9 mouse cellular contexts compared by ENCODE assay signal in the genomic region with DNA sequence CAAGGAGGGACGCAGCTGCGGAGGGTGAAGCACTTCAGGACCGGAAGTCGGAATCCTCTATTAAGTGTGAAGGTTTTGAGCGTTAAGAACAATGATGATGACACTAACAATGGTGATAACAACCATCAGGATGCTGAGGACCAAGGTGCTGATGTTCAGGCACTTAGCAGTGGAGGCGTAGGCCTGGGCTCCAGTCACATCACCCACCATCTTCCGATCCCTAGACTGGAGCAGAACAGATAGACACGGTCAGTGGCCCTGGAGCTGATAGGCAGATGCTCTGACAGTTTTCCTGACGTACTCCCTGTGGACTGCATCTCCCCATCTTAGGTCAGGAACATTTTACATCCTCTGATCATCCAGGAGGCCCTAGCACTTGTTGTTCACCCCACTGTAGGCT. TPM values are rescaled to one million over a fixed set of nuclear protein-coding genes. Genes with fewer than 3 reads are reported as not detected.
DNase-seq lines count a peak whose midpoint lies in the region; ATAC-seq and TF ChIP-seq lines count a peak whose summit lies in the region.
"Had no signal": no experiment of that assay in that cellular context is flagged by ENCODE, and none has a peak within 500 bp of the region (broad histone marks: within the 10 kb centered on the region; RNA-seq: fewer than 3 reads in every experiment).

No protein-coding gene starts in this region.

- WGBS in heart, adult 2 months, result 34% methylated on average over 9 of the region's 9 CpGs
- WGBS in spleen, adult 2 months, result 46% methylated on average over 9 of the region's 9 CpGs
- WGBS in limb, embryonic 10.5 days, result 87% methylated on average over 9 of the region's 9 CpGs
- 76% methylated on average over 9 of the region's 9 CpGs for WGBS in stomach, embryonic 16.5 days
- WGBS in midbrain, embryonic 15.5 days, result 89% methylated on average over 9 of the region's 9 CpGs

- intact Hi-C loops in heart, adult 2 months (cut with DNase I), result loop anchor here (1.0 to 5.0 kb wide), 8 partner anchors 15 to 163 kb away; a partner anchor contains a TSS

- H3K27me3 ChIP-seq in heart, adult 2 months (ENCODE audit: control insufficient read depth, insufficient read depth, low read length), result no peaks in the 10 kb centered on the region
- 0 out of 2 replicates have a peak, but pooled peaks cover 1% of the 10 kb centered on the region for H3K27me3 ChIP-seq in spleen, adult 2 months (ENCODE audit: control insufficient read depth, insufficient read depth, low read length)
- no peaks in the 10 kb centered on the region for H3K27me3 ChIP-seq in limb, embryonic 10.5 days (ENCODE audit: low read depth, poor library complexity, severe bottlenecking)
- no peaks in the 10 kb centered on the region for H3K27me3 ChIP-seq in stomach, embryonic 16.5 days (ENCODE audit: control insufficient read depth, insufficient read depth, low read length)
- H3K27me3 ChIP-seq in midbrain, embryonic 15.5 days (replicated peaks), result no peaks in the 10 kb centered on the region

- H3K4me2 ChIP-seq in stomach, embryonic 16.5 days (ENCODE audit: low read depth, low read length), result peak overlapping the region; percentile 49
- H3K4me2 ChIP-seq in midbrain, embryonic 15.5 days, result no peak overlapping the region

- peak overlapping the region; percentile 89 for H3K9ac ChIP-seq in heart, adult 2 months (ENCODE audit: low read depth, low read length)
- H3K9ac ChIP-seq in stomach, embryonic 16.5 days (ENCODE audit: low read length), result peak overlapping the region; percentile 76
- no peak overlapping the region for H3K9ac ChIP-seq in midbrain, embryonic 15.5 days

- peak overlapping the region; percentile 96 for H3K27ac ChIP-seq in heart, adult 2 months
- peak overlapping the region; percentile 44; the same call in 1 of the 2 replicates for H3K27ac ChIP-seq in spleen, adult 2 months (ENCODE audit: insufficient read depth, low read length)
- peak overlapping the region; percentile 84 for H3K27ac ChIP-seq in limb, embryonic 10.5 days
- H3K27ac ChIP-seq in stomach, embryonic 16.5 days (ENCODE audit: low read length), result peak overlapping the region; percentile 88
- no peak overlapping the region for H3K27ac ChIP-seq in midbrain, embryonic 15.5 days

- H3K4me1 ChIP-seq in heart, adult 2 months (ENCODE audit: control insufficient read depth, insufficient read depth, low read length), result peaks cover 10% of the 10 kb centered on the region
- H3K4me1 ChIP-seq in spleen, adult 2 months (ENCODE audit: control insufficient read depth, insufficient read depth, insufficient read length), result no peaks in the 10 kb centered on the region; the same call in 1 of the 2 replicates
- peaks cover 35% of the 10 kb centered on the region for H3K4me1 ChIP-seq in limb, embryonic 10.5 days
- H3K4me1 ChIP-seq in stomach, embryonic 16.5 days (ENCODE audit: control insufficient read depth, insufficient read depth, low read length), result peaks cover 19% of the 10 kb centered on the region
- H3K4me1 ChIP-seq in midbrain, embryonic 15.5 days, result no peaks in the 10 kb centered on the region; the same call in 1 of the 2 replicates

- no peak for TF ChIP-seq EP300 in heart, adult 2 months (IDR thresholded peaks at IDR 0.05; ENCODE audit: insufficient read depth, low read depth, low read length)

- H3K9me3 ChIP-seq in limb, embryonic 10.5 days (replicated peaks), result no peaks in the 10 kb centered on the region
- H3K9me3 ChIP-seq in stomach, embryonic 16.5 days (replicated peaks; ENCODE audit: control insufficient read depth, low read length), result no peaks in the 10 kb centered on the region
- no peaks in the 10 kb centered on the region for H3K9me3 ChIP-seq in midbrain, embryonic 15.5 days

- TF ChIP-seq POLR2A in heart, adult 2 months (IDR thresholded peaks at IDR 0.05; ENCODE audit: insufficient read depth, low read depth, low read length), result no peak
- no peak for TF ChIP-seq POLR2A in spleen, adult 2 months (IDR thresholded peaks at IDR 0.05; ENCODE audit: low read depth, low read length)

- H3K36me3 ChIP-seq in heart, adult 2 months (ENCODE audit: control insufficient read depth, insufficient read depth, low read length), result no peaks in the 10 kb centered on the region
- no peaks in the 10 kb centered on the region for H3K36me3 ChIP-seq in spleen, adult 2 months (ENCODE audit: control insufficient read depth, insufficient read depth, low read length)
- no peaks in the 10 kb centered on the region for H3K36me3 ChIP-seq in limb, embryonic 10.5 days
- H3K36me3 ChIP-seq in stomach, embryonic 16.5 days (ENCODE audit: control insufficient read depth, insufficient read depth, low read length), result no peaks in the 10 kb centered on the region
- no peaks in the 10 kb centered on the region for H3K36me3 ChIP-seq in midbrain, embryonic 15.5 days (replicated peaks)

- no peak for ATAC-seq in stomach, embryonic 16.5 days (ENCODE audit: insufficient read depth, low FRiP score)
- ATAC-seq in midbrain, embryonic 15.5 days (replicated peaks), result no peak

- DNase-seq in heart, adult 2 months, result peak; percentile 14 to 44
- no peak for DNase-seq in heart, adult 9 months (ENCODE audit: low spot score in 2 of 2)
- no peak for DNase-seq in spleen, adult 2 months (ENCODE audit: low read depth in 1 of 2, low spot score in 2 of 2)
- no peak for DNase-seq in spleen, adult 12 weeks (ENCODE audit: low spot score)
- DNase-seq in limb, embryonic 10.5 days (ENCODE audit: low spot score), result no peak
- no peak for DNase-seq in frontal cortex, postnatal 10 days (ENCODE audit: low spot score in 2 of 2)

- no peak for TF ChIP-seq CTCF in heart, adult 2 months (IDR thresholded peaks at IDR 0.05)
- TF ChIP-seq CTCF in spleen, adult 2 months (IDR thresholded peaks at IDR 0.05; ENCODE audit: extremely low read depth, insufficient read depth, insufficient read length, insufficient replicate concordance), result no peak

- peak overlapping the region; percentile 72 for H3K4me3 ChIP-seq in heart, adult 2 months
- H3K4me3 ChIP-seq in spleen, adult 2 months (ENCODE audit: extremely low read depth, insufficient read depth, insufficient read length), result peak overlapping the region; percentile 48
- H3K4me3 ChIP-seq in limb, embryonic 10.5 days, result peak overlapping the region; percentile 53
- H3K4me3 ChIP-seq in stomach, embryonic 16.5 days (replicated peaks; ENCODE audit: low read length), result peak overlapping the region; percentile 56
- no peak overlapping the region for H3K4me3 ChIP-seq in midbrain, embryonic 15.5 days

- no peaks in the 10 kb centered on the region for H3K79me2 ChIP-seq in heart, adult 2 months (replicated peaks; ENCODE audit: control insufficient read depth, insufficient read depth, low read length)

RNA-seq across cellular contexts. Expression of a gene that starts 0.9 kb away (rescaled TPM):
- 100 to 1,000 TPM; 115 to 123 TPM for total RNA-seq in heart, adult 2 months (2021)
- polyA plus RNA-seq in heart, adult 2 months (2012; rRNA removed), result 274 and 332 TPM in 2 replicates
- polyA plus RNA-seq in spleen, adult 2 months (2012; rRNA removed), result 177 and 277 TPM in 2 replicates
- polyA plus RNA-seq in limb, embryonic 10.5 days (2016; fragmentation: Nextera tagmentation; extraction: Ambion mirVana), result 54.0 and 56.4 TPM in 2 replicates
- 322 and 395 TPM in 2 replicates for polyA plus RNA-seq in stomach, embryonic 16.5 days (2015; fragmentation: Nextera tagmentation; extraction: Ambion mirVana)
- polyA plus RNA-seq in midbrain, embryonic 15.5 days (2015; fragmentation: Nextera tagmentation; extraction: Ambion mirVana), result 40.9 and 59.9 TPM in 2 replicates

RNA-seq across cellular contexts. Expression of a gene that starts 8.1 kb away (rescaled TPM):
- 1 to 10 TPM in 1 of 2 experiments, under 1 TPM in 1; 0.36 to 1.0 TPM for total RNA-seq in heart, adult 2 months (2021)
- polyA plus RNA-seq in heart, adult 2 months (2012; rRNA removed), result 4.6 and 5.1 TPM in 2 replicates
- polyA plus RNA-seq in spleen, adult 2 months (2012; rRNA removed), result 25.5 and 45.9 TPM in 2 replicates
- polyA plus RNA-seq in limb, embryonic 10.5 days (2016; fragmentation: Nextera tagmentation; extraction: Ambion mirVana), result 0.31 TPM in 1 of 2 replicates, not detected in the other
- polyA plus RNA-seq in stomach, embryonic 16.5 days (2015; fragmentation: Nextera tagmentation; extraction: Ambion mirVana), result 5.5 and 7.5 TPM in 2 replicates
- polyA plus RNA-seq in midbrain, embryonic 15.5 days (2015; fragmentation: Nextera tagmentation; extraction: Ambion mirVana), result 0.99 and 1.4 TPM in 2 replicates

RNA-seq across cellular contexts. Expression of a gene that starts 19.3 kb away (rescaled TPM):
- not detected for total RNA-seq in heart, adult 2 months (2021)
- not detected in 2 replicates for polyA plus RNA-seq in heart, adult 2 months (2012; rRNA removed)
- polyA plus RNA-seq in spleen, adult 2 months (2012; rRNA removed), result not detected in 2 replicates
- polyA plus RNA-seq in limb, embryonic 10.5 days (2016; fragmentation: Nextera tagmentation; extraction: Ambion mirVana), result not detected in 2 replicates
- polyA plus RNA-seq in stomach, embryonic 16.5 days (2015; fragmentation: Nextera tagmentation; extraction: Ambion mirVana), result not detected in 2 replicates
- not detected in 2 replicates for polyA plus RNA-seq in midbrain, embryonic 15.5 days (2015; fragmentation: Nextera tagmentation; extraction: Ambion mirVana)
- total RNA-seq: adrenal gland, postnatal 10 days had no signal

RNA-seq across cellular contexts. Expression of a gene that starts 42.6 kb away (rescaled TPM):
- total RNA-seq in heart, adult 2 months (2021), result 1 to 10 TPM; 6.1 to 7.7 TPM
- polyA plus RNA-seq in heart, adult 2 months (2012; rRNA removed), result 16.1 and 52.2 TPM in 2 replicates
- polyA plus RNA-seq in spleen, adult 2 months (2012; rRNA removed), result 159 and 265 TPM in 2 replicates
- polyA plus RNA-seq in limb, embryonic 10.5 days (2016; fragmentation: Nextera tagmentation; extraction: Ambion mirVana), result 27.9 and 43.1 TPM in 2 replicates
- 156 and 185 TPM in 2 replicates for polyA plus RNA-seq in stomach, embryonic 16.5 days (2015; fragmentation: Nextera tagmentation; extraction: Ambion mirVana)
- 14.9 and 18.8 TPM in 2 replicates for polyA plus RNA-seq in midbrain, embryonic 15.5 days (2015; fragmentation: Nextera tagmentation; extraction: Ambion mirVana)

RNA-seq across cellular contexts. Expression of a gene that starts 51.2 kb away (rescaled TPM):
- under 1 TPM in 1 of 2 experiments, not detected in 1; 0.07 TPM for total RNA-seq in heart, adult 2 months (2021)
- 0.04 and 0.06 TPM in 2 replicates for polyA plus RNA-seq in heart, adult 2 months (2012; rRNA removed)
- 0.79 and 1.9 TPM in 2 replicates for polyA plus RNA-seq in spleen, adult 2 months (2012; rRNA removed)
- polyA plus RNA-seq in limb, embryonic 10.5 days (2016; fragmentation: Nextera tagmentation; extraction: Ambion mirVana), result 26.2 and 30.7 TPM in 2 replicates
- polyA plus RNA-seq in stomach, embryonic 16.5 days (2015; fragmentation: Nextera tagmentation; extraction: Ambion mirVana), result 4.9 and 5.1 TPM in 2 replicates
- 59.2 and 64.1 TPM in 2 replicates for polyA plus RNA-seq in midbrain, embryonic 15.5 days (2015; fragmentation: Nextera tagmentation; extraction: Ambion mirVana)

Comparison
In these comparisons a context has a peak if more than half of its experiments do, and no peak if none do; other contexts are left out.
1. DNase-seq: peak in heart, adult 2 months (2 of 2); none in heart, adult 9 months (0 of 2), spleen, adult 2 months (0 of 2), spleen, adult 12 weeks (single experiment), limb, embryonic 10.5 days (single experiment) and frontal cortex, postnatal 10 days (0 of 2).